Mouse (Mus musculus) kidney, adult 2 months (tissue): ENCODE results near the gene P3h3. TPM values are rescaled to one million over a fixed set of nuclear protein-coding genes. Genes with fewer than 3 reads are reported as not detected.

Experiments
- DNase-seq: peaks from one replicate; pipeline ENCODE4 v3.0.0; 2021
- H3K27ac ChIP-seq: fragments of 200-500 bp; 2 replicates; pipeline ENCODE4 v1.5.1; 2012; ENCODE audit warnings: low read depth, low read length, control low read depth, inconsistent platforms; ENCODE audit not compliant: insufficient read depth
- H3K27me3 ChIP-seq: fragments of 200-500 bp; replicated peaks from 2 replicates; pipeline ENCODE4 v1.6.1; 2012; ENCODE audit warnings: mild to moderate bottlenecking, moderate library complexity, low read length, inconsistent platforms; ENCODE audit not compliant: control insufficient read depth, insufficient read depth
- H3K36me3 ChIP-seq: fragments of 200-500 bp; 2 replicates; pipeline ENCODE4 v1.6.1; 2012; ENCODE audit warnings: mild to moderate bottlenecking, moderate library complexity, low read length, inconsistent platforms; ENCODE audit not compliant: control insufficient read depth, insufficient read depth
- H3K4me1 ChIP-seq: fragments of 200-500 bp; 2 replicates; pipeline ENCODE4 v1.6.1; 2011; ENCODE audit warnings: low read length; ENCODE audit not compliant: control insufficient read depth, insufficient read depth
- H3K4me3 ChIP-seq: fragments of 200-500 bp; 2 replicates; pipeline ENCODE4 v1.5.1; 2011; ENCODE audit warnings: mild to moderate bottlenecking, low read depth, low read length, control low read depth; ENCODE audit not compliant: insufficient read depth
- CTCF ChIP-seq: fragments of 200-500 bp; conservative IDR thresholded peaks from 2 replicates; pipeline ENCODE4 v1.5.1; 2011; ENCODE audit warnings: low read depth, mild to moderate bottlenecking, control low read depth, low read length, moderate library complexity, mixed read lengths; ENCODE audit not compliant: insufficient read depth, insufficient read length
- POLR2A ChIP-seq: fragments of 200-500 bp; IDR thresholded peaks from one replicate; pipeline ENCODE4 v1.6.1; 2011; ENCODE audit warnings: low read depth, low read length, control low read depth
- WGBS: fragments of 180-500 bp; shearing (Covaris S2); methylation state at CpG from one replicate; pipeline ENCODE4 v1.1.7; 2018; 5-methylcytosine and 5-hydroxymethylcytosine counted together
- polyA plus RNA-seq: library from polyadenylated mRNA; depleted of rRNA; stranded (reverse); fragments of >200 nt; gene quantifications from 2 replicates; pipeline ENCODE4 v1.2.3, GENCODE M21; 2012

P3h3 gene
- polyA plus RNA-seq, 1 experiment = 15.8 TPM

DNA sequence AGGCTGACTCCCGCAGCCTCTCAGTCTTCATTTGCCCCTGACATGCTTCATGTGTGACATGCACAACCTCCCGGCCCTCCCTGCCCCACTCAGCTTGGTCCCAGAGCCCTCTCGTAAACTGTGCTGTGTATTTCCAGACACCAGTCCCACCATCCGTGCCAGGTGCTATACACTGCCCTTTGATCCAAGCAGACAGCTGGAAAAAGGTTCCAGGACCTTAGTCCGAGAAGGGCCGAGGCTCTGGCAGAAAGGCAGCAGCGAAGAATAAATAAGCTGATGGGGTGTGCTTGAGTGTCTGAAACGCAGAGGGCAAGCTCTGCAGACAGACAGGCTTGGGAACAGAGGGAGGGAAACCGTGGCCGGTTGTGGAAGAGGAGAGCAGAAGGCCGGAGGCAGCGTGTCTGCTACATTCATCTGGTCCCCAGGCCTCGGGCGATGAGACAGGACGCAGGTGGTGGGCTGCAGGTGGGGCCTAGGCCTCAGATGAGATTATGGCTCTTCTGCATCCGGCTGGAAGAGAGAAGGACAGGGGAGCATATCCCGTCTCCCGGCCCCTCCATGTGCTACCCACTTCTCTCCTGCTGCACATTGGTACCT, 8.3 kb upstream of the P3h3 start:
- 68% methylated on average over 18 of the region's 18 CpGs for WGBS
- no peaks in the 10 kb centered on the region for H3K36me3 ChIP-seq
- no peaks in the 10 kb centered on the region for H3K27me3 ChIP-seq
- peak; percentile 54 for DNase-seq
- no peak for TF ChIP-seq POLR2A
- H3K4me3 ChIP-seq = no peak overlapping the region
- no peak overlapping the region for H3K27ac ChIP-seq
- no peaks in the 10 kb centered on the region for H3K4me1 ChIP-seq

DNA sequence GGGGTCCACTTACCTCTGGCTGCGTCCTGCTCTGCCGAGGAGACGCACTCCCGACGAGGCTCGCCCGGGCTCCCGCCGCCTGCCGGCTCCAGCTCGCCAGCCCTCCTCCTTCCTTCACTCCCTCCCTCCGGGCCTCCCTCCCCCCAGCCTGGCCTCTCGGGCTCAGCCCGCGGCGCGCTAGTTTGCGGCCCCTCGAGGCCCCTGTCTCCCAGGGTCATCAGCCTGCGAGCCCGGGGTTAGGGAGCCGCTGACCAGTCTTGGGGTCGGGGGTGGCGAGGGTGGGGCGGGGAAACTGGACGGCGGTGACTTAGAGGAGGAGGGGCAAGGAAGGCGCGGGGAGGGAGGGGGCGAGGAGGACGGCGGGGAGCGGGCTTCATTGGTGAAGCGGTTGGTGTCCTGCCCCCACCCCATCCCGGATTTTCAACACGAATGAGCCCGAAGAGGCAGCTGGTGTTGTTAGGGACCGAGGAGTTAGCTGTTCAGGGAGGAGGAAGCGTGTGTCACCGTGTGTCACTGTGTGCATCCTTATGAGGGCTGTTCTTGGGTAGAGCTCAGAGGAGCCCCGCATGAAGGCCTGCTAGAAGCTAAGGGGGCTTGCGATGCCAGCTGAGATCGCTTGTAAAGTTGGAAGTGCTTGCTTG, 6.2 kb upstream of the P3h3 start, which contains the start of gene Gpr162:
Gene Gpr162, minus strand, starts transcription at position 326 of the 641 bp plus-strand sequence.
- H3K4me3 ChIP-seq = peak within 1 kb of the TSS; percentile 55
- H3K4me1 ChIP-seq = no peaks in the 10 kb centered on the region
- WGBS = 3% methylated on average over 43 of the region's 43 CpGs
- no peak for TF ChIP-seq POLR2A
- TF ChIP-seq CTCF = no peak
- no peaks in the 10 kb centered on the region for H3K27me3 ChIP-seq
- no peaks in the 10 kb centered on the region for H3K36me3 ChIP-seq
- DNase-seq = peak; percentile 48
- no peak within 1 kb of the TSS for H3K27ac ChIP-seq

DNA sequence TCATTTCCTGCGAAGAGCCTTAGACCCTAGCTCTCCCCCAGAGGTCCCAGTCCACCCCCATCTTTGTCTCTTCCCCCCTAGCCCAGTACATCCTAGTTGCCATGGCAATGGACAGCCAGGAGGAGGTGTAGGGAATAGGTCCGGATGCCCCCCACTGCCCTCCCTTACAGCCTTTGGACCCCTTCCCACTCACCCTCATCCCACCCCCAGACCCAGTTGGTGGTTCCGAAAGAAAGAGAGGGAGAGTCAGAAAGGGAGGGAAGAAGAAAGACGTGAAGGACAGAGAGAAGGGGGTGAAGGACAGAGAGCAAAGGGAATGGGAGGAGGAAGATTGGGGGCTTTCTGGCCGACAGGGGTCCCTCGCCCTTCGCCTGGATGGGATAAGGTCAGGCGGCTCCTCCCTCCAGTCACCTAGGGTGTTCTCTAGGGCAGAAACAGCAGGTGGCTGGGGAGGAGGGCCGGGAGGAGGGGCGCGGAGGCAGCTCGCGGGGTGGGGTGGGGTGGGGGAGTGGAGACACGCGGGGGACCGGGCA, 5.6 kb upstream of the P3h3 start:
- DNase-seq = no peak
- WGBS = 0% methylated on average over 11 of the region's 16 CpGs
- Histone ChIP-seq H3K27me3 (no peaks in the 10 kb centered on the region), H3K36me3 (no peaks in the 10 kb centered on the region), H3K4me3 (peak overlapping the region; percentile 55), H3K4me1 (no peaks in the 10 kb centered on the region), H3K27ac (no peak overlapping the region)
- TF ChIP-seq CTCF = no peak
- TF ChIP-seq POLR2A = no peak

DNA sequence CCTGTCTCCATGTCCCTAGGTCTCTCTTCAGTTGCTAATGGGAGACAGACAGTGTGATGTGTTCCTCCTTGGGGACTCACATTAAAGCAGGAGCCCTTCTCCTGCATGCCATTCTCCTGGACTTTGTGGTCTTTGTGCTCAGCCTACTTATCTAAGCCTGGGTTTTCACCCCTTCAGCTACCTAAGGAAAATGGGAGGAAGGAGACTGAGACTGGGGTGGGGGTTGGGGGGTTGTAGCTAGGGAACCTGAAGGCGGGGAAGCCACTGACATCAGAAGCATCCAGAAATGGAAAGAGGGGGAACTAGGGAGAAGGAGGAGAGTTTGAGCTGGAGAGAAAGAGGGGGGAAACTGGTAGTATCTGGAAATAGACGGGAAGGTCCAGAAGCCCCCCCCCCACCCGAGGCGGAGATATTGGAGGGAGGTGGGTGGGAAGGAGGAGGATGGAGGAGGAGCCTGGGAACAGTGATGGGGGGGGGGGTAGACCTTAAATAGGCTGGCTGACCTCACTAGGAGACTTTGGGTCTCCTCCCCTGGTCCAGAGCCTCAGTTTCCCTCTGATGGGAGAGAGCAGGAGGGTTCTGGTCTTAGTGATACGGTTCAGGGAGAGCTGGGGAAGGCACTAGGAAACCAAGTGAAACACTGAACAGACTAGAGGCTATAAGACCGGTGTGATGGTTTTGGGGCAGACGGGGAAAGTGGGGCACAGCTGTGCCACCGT, 5.0 kb upstream of the P3h3 start:
- Histone ChIP-seq H3K27me3 (no peaks in the 10 kb centered on the region), H3K4me1 (no peaks in the 10 kb centered on the region), H3K27ac (no peak overlapping the region), H3K36me3 (no peaks in the 10 kb centered on the region), H3K4me3 (peak overlapping the region; percentile 55; the same call in 1 of the 2 replicates)
- 22% methylated on average over 8 of the region's 8 CpGs for whole genome bisulfite sequencing
- no peak for DNase-seq
- no peak for TF ChIP-seq CTCF
- TF ChIP-seq POLR2A = no peak

DNA sequence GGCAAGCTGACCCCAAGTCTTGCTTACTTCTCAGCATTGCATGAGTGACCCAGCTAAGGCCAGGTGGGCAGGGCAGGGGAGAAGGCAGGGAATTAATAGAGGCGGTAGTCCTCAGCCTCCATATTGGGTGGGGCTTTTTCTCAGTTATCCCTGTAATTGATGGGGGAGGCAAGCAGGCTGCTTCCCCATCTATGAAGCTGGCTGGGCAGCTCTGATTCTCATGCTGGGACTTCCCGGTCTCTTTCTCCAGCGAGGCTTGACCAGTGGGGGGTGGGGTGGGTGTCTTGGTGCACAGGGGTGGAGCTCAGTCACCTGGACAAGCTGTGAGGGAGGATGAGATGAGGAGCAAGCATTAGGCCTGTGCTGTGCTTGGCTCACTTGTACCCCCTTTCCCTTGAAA, 4.2 kb upstream of the P3h3 start:
- no peak for DNase-seq
- TF ChIP-seq POLR2A (no peak), CTCF (no peak)
- H3K36me3 ChIP-seq = no peaks in the 10 kb centered on the region
- H3K27ac ChIP-seq = no peak overlapping the region
- H3K4me3 ChIP-seq = no peak overlapping the region
- no peaks in the 10 kb centered on the region for H3K27me3 ChIP-seq
- WGBS = 32% methylated on average over 3 of the region's 3 CpGs
- no peaks in the 10 kb centered on the region for H3K4me1 ChIP-seq

DNA sequence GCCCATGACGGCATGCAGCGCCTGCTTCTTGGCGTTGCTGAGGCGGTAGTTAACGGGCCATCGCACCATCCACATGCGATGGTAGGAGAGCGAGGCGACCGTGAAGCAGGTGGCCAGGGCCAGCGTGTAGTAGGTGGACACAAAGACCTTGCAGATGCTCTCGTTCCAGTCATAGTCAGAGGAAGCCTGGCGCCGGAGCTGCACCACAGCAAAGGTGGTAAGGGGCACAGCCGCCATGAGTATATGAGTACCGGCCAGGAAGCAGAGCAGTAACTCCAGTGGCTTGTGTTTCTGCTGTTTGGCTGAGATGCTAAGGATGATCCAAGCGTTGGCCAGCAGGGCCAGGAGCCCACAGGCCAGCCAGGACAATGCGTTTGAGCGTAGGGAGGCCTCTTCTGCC, 3.7 kb upstream of the P3h3 start:
- Histone ChIP-seq H3K4me3 (no peak overlapping the region), H3K36me3 (no peaks in the 10 kb centered on the region), H3K4me1 (no peaks in the 10 kb centered on the region), H3K27ac (no peak overlapping the region), H3K27me3 (no peaks in the 10 kb centered on the region)
- 86% methylated on average over 19 of the region's 19 CpGs for WGBS
- TF ChIP-seq POLR2A = no peak
- no peak for TF ChIP-seq CTCF
- no peak for DNase-seq

DNA sequence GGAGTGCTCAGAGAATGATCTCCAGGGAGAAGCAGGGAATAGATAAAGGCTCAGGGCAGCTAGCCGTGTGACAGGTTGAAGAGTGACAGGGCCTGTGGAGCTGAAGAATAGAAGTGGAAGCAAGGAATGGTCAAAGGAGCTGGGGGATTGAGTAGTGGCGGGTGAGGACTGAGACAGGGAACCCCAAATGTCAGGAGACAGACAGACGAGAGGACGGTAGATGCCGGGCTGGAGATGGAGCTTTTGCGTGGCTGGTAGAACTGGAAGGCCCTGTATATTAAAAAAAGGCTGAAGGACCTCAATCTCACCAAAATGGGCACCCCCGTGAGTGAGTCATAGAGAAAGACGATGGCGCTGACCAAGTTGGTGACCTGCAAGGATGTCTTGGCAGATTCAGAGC, 3.0 kb upstream of the P3h3 start:
- DNase-seq = no peak
- no peaks in the 10 kb centered on the region for H3K27me3 ChIP-seq
- no peaks in the 10 kb centered on the region for H3K36me3 ChIP-seq
- no peaks in the 10 kb centered on the region for H3K4me1 ChIP-seq
- H3K4me3 ChIP-seq = no peak overlapping the region
- H3K27ac ChIP-seq = no peak overlapping the region
- TF ChIP-seq CTCF = no peak
- TF ChIP-seq POLR2A = no peak
- 90% methylated on average over 9 of the region's 9 CpGs for WGBS
